Mouse (Mus musculus) left cerebral cortex, postnatal 25 days (tissue): ENCODE data around the gene Mrpl44. TPM values are rescaled to one million over a fixed set of nuclear protein-coding genes. Genes with fewer than 3 reads are reported as not detected.

Experiments
- DNase-seq, 2 experiments: peaks; one replicate each; pipeline ENCODE4 v3.0.0; 2022; ENCODE audit warnings: low spot score in 2 of 2, mixed read lengths in 1 of 2
- intact Hi-C: fragments of 180-260 bp; cut with DNase I; formaldehyde crosslinking; loops from one replicate; pipeline ENCODE4 v1.15.1; 2025
- total RNA-seq, 2 experiments: library from RNA; stranded (reverse); gene quantifications; 2 replicates each; pipeline ENCODE4 v1.2.3; 2021

Gene Mrpl44
- 10 to 100 TPM; 25.7 to 27.5 TPM for total RNA-seq

GRCm38 (mm10) chr1:79775927-79776458 lies at the start of gene Mrpl44, which contains the start of gene Wdfy1:
Gene Mrpl44 (plus strand): TSS chr1:79776018.
Gene Wdfy1 (minus strand): TSS chr1:79776143.
- intact Hi-C loops = no loop called here
- peak; percentile 99 for DNase-seq

- intact Hi-C loops = no loop called here
- no peak for DNase-seq
These were observed 41.0 kb upstream of the Mrpl44 start for GRCm38 (mm10) chr1:79734794-79735193.

DNA sequence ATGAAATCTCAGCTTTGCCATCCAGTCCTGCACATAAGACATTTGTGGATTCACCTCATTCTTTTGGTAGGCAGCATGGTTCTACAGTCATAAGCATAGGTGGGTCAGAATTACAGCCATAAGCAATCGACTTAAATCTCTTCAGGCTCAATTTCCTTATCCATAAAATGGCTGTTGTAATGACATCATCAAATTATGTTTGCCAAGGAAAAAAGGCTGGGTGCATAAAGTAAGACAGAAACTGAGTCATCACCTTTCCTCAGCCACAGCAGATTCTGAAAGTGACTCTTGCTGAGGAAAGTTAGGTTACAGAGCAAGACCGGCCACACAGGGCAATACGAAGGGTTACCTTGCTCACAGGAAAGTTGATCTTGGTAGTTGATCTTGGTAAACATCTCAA lies 39.4 kb upstream of the Mrpl44 start:
- no peak for DNase-seq
- intact Hi-C loops = no loop called here

- DNase-seq = no peak
- intact Hi-C loops = no loop called here
These were observed 36.1 kb upstream of the Mrpl44 start for GRCm38 (mm10) chr1:79739726-79740125.

DNA sequence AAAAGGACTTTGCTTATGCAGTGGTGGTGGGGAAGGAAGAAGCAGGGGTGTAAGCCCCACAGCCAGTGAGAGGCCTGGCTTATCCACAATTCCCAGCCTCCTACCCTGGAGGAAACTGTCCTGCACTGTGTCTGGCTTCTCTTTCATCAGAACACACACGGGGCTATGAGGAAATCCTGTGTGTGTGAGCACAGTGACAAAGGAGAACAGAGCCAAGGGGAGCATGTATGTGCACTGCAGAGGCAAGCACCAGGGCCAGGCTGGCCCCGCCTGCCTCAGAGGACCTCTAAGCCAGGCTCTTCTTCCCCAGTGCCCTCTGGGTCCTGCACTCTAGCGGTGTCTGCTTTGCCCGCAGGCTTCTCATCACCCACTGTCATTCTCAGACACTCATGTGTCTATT lies 34.8 kb upstream of the Mrpl44 start:
- intact Hi-C loops = no loop called here
- DNase-seq = no peak

GRCm38 (mm10) chr1:79742949-79743348 lies 32.9 kb upstream of the Mrpl44 start:
- intact Hi-C loops = no loop called here

DNA sequence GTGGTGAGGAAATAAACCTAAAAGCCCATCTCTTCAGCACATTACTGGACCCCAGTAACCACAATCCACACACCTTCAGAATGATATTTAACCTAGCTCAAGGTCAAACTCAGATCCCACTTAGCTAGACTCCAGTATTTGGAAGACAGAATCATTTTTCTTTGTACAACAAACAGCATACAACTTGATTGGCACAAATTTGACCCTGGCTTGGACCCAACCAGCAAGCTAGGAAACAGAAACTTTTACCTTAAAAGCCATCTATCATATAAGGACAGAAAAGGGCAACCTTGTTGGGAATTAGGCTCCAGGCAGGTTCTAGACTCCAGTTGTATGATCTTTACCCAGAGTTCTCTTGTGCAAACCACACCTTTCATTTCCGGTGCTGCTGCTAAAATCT lies 32.4 kb upstream of the Mrpl44 start:
- intact Hi-C loops = no loop called here
- DNase-seq = no peak

More at GRCm38 (mm10) chr1:79742949-79743348, 32.9 kb upstream of the Mrpl44 start:
- DNase-seq = no peak

DNA sequence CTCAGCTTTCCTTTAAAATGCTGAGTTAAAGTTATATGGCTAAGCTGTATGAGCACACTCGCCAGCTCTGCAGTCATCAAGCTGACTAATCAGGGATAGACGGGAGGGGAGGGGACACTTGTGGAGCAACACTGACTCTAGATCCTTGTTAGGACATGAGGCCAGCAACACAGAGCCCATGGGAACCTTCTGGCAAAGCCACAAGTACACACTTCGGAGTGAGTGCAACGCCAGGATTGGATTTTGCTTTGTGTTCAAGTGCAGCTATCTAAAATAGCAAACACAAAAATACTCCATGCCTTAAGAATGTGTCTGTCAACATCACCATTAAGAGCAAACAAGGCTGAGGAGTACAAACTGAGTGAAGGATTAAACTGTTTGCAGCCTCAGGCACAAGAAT lies 29.8 kb upstream of the Mrpl44 start:
- no peak for DNase-seq
- intact Hi-C loops = no loop called here

DNA sequence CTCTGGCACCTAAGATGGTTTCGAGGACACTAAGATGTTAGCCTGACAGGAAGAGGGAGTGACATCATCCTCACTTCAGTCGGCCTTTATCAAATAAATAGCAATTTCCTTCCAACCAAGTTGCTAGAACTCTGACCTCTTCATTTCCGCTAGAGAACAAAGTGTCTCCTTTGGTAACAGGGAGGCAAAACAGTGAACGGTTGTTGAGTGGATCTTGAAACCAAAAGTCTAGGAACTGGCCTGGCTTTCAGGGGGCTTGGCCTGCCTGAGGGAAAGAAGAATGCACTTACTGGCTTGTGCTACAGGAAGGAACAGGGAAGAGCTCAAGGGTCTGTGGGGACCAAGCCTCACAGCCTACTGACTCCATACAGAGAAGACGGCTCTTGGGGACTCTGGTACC lies 24.6 kb upstream of the Mrpl44 start:
- intact Hi-C loops = no loop called here
- DNase-seq = no peak

- no peak for DNase-seq
- intact Hi-C loops = no loop called here
These were observed 23.7 kb upstream of the Mrpl44 start for GRCm38 (mm10) chr1:79752015-79752695.

- intact Hi-C loops = no loop called here
- DNase-seq = no peak
These were observed 23.0 kb upstream of the Mrpl44 start for GRCm38 (mm10) chr1:79752714-79753340.

GRCm38 (mm10) chr1:79753456-79753855 lies 22.4 kb upstream of the Mrpl44 start:
- intact Hi-C loops = no loop called here

GRCm38 (mm10) chr1:79754936-79755335 lies 20.9 kb upstream of the Mrpl44 start:
- intact Hi-C loops = no loop called here
- no peak for DNase-seq

More at GRCm38 (mm10) chr1:79753456-79753855, 22.4 kb upstream of the Mrpl44 start:
- no peak for DNase-seq

GRCm38 (mm10) chr1:79755376-79755775 lies 20.4 kb upstream of the Mrpl44 start:
- intact Hi-C loops = no loop called here
- DNase-seq = no peak

- intact Hi-C loops = no loop called here
- no peak for DNase-seq
These were observed 19.4 kb upstream of the Mrpl44 start for GRCm38 (mm10) chr1:79756417-79756816.

- intact Hi-C loops = no loop called here
These were observed 18.7 kb upstream of the Mrpl44 start for GRCm38 (mm10) chr1:79757161-79757560.

DNA sequence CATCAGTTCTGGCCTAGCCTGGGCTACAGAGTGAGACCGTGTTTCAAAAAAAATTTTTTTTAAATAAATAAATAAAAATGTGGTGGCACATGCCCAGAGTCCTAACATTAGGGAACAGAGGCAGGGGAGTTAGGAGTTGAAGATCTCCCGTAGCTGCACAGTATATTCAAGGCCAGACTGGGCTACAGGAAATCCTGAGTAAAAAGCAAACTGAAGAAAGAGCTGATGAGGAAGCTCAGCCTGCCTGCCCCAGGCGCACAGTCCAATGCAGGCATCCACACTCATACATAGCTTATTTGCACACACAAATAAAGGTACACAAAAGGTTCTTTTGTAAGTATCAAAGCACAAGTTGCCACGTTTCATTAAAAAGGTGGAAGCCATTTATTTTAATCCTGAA lies 18.2 kb upstream of the Mrpl44 start:
- DNase-seq = no peak
- intact Hi-C loops = no loop called here

More at GRCm38 (mm10) chr1:79757161-79757560, 18.7 kb upstream of the Mrpl44 start:
- no peak for DNase-seq

DNA sequence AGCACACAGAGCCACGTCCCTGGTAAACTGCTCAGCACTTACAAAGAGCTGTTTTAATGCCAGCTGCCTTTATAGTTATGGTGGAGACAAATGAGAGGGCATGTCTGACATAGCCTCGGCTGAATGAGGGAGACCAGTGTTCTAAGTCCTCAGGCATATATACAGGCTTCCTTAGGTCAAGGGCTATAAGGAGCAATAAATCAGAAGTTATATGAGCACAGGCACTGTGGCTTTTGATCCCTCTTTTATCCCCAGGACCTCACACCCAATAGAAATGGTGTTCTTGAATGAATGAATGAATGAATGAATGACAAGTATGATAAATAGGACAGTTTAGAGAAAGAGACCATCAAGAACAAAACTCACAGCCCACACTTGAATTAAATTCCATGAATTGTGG lies 16.8 kb upstream of the Mrpl44 start:
- intact Hi-C loops = no loop called here
- no peak for DNase-seq

DNA sequence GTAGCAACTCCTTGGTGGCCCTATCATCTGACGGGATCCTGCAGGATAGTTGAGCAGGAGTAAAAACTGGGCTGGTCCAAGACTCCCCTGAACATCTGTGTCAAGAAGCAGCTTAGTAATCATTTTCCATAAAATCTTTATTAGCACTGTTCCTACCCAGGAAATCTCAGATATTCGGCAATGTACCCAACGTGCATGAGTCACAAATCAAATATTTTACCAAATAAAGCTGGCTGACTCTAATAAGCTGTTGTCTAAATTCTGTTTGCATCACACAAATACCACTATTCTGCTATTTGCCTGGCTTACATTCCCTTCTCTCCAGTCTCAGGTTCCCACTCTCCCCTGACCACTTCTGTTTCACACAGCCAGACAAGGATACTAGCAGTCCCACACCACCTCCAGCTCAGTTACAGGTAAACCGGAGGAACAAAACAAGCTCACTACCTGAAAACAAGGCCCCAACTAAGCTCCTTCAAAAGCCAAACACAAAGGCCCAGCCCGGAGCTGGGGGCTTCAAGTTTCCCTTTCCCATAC lies 16.3 kb upstream of the Mrpl44 start:
- no peak for DNase-seq
- intact Hi-C loops = no loop called here

DNA sequence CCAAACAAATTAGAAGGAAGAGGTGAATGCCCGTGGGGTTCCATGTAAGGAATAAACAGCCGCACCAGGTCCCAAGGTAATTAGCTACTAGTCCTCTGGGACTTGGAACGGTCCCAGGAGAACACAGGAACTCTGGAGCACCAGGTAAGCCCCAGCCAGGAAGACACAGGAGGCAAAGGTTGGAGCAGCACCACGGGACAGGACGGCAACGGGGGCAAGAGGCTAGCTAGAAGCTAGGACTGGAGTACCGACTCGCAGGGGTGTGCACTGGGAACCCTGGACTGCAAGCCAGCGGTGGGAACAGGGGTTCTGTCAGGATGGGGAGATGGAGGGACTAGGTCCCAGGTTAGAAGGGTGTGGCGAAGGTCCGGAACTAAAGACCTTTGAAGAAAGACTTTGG lies 15.2 kb upstream of the Mrpl44 start:
- no peak for DNase-seq
- intact Hi-C loops = loop anchor here (5.0 kb wide), 1 partner anchor 58 kb away; no protein-coding TSS in a partner anchor
